8 mouse cellular contexts compared by ENCODE assay signal in genomic region chr8:75110093-75110492, GRCm38 (mm10). TPM values are rescaled to one million over a fixed set of nuclear protein-coding genes. Genes with fewer than 3 reads are reported as not detected.
DNase-seq lines count a peak whose midpoint lies in the region; ATAC-seq and TF ChIP-seq lines count a peak whose summit lies in the region.

No protein-coding gene starts in this region.

- peak overlapping the region; percentile 76 for H3K4me2 ChIP-seq in forebrain, postnatal 0 days (ENCODE audit: low read depth)
- H3K4me2 ChIP-seq in liver, embryonic 16.5 days (ENCODE audit: low read depth, low read length) = peak overlapping the region; percentile 65

- 0 out of 2 replicates have a peak, but pooled peaks cover 5% of the 10 kb centered on the region for H3K4me1 ChIP-seq in kidney, adult 2 months (ENCODE audit: control insufficient read depth, insufficient read depth, low read length)
- peaks cover 4 to 19% of the 10 kb centered on the region in 2 experiments; a peak in 2 of 4 replicates for H3K4me1 ChIP-seq in MEL (ENCODE audit: control insufficient read depth in 1 of 2, insufficient read depth in 2 of 2, low read length in 2 of 2)
- peaks cover 7% of the 10 kb centered on the region; the same call in 1 of the 2 replicates for H3K4me1 ChIP-seq in forebrain, postnatal 0 days (ENCODE audit: insufficient read depth)
- H3K4me1 ChIP-seq in liver, embryonic 16.5 days (ENCODE audit: control insufficient read depth, low read depth, low read length) = peaks cover 18% of the 10 kb centered on the region

- H3K79me2 ChIP-seq in MEL (ENCODE audit: control insufficient read depth, insufficient read depth, low read length, poor library complexity) = peaks cover 41% of the 10 kb centered on the region

- no peaks in the 10 kb centered on the region for H3K27me3 ChIP-seq in kidney, adult 2 months (replicated peaks; ENCODE audit: control insufficient read depth, insufficient read depth, low read length)
- H3K27me3 ChIP-seq in MEL (ENCODE audit: control insufficient read depth in 1 of 2, insufficient read depth in 2 of 2, low read length in 2 of 2) = no peaks in the 10 kb centered on the region
- H3K27me3 ChIP-seq in forebrain, postnatal 0 days (ENCODE audit: insufficient read depth, low read length) = no peaks in the 10 kb centered on the region
- no peaks in the 10 kb centered on the region for H3K27me3 ChIP-seq in liver, embryonic 16.5 days (ENCODE audit: control insufficient read depth, insufficient read depth, low read depth, low read length)

- no peaks in the 10 kb centered on the region for H3K9me3 ChIP-seq in MEL (replicated peaks; ENCODE audit: insufficient read depth, low read length)
- H3K9me3 ChIP-seq in forebrain, postnatal 0 days (ENCODE audit: low read length) = no peaks in the 10 kb centered on the region
- no peaks in the 10 kb centered on the region for H3K9me3 ChIP-seq in liver, embryonic 16.5 days (replicated peaks; ENCODE audit: control insufficient read depth, low read length)

- no peak for TF ChIP-seq RAD21 in MEL (IDR thresholded peaks at IDR 0.05; ENCODE audit: low read depth, low read length)

- no peaks in the 10 kb centered on the region for H3K36me3 ChIP-seq in kidney, adult 2 months (ENCODE audit: control insufficient read depth, insufficient read depth, low read length)
- H3K36me3 ChIP-seq in MEL (ENCODE audit: control insufficient read depth in 1 of 2, insufficient read depth in 2 of 2, low read length in 2 of 2) = peaks cover 20 to 29% of the 10 kb centered on the region in 2 experiments
- peaks cover 11% of the 10 kb centered on the region; the same call in 1 of the 2 replicates for H3K36me3 ChIP-seq in forebrain, postnatal 0 days (ENCODE audit: insufficient read depth)
- peaks cover 38% of the 10 kb centered on the region for H3K36me3 ChIP-seq in liver, embryonic 16.5 days (ENCODE audit: control insufficient read depth, insufficient read depth)

- TF ChIP-seq EP300 in MEL (IDR thresholded peaks at IDR 0.05; ENCODE audit: low read depth in 1 of 2, low read length in 2 of 2) = no peak

- no peak overlapping the region for H3K27ac ChIP-seq in kidney, adult 2 months (ENCODE audit: insufficient read depth, low read depth, low read length)
- peak overlapping the region; percentile 59 for H3K27ac ChIP-seq in MEL (ENCODE audit: control insufficient read depth, low read depth, low read length)
- H3K27ac ChIP-seq in forebrain, postnatal 0 days (ENCODE audit: low read depth, low read length) = no peak overlapping the region
- peak overlapping the region; percentile 37; the same call in 1 of the 2 replicates for H3K27ac ChIP-seq in liver, embryonic 16.5 days (ENCODE audit: low read length)

- no peak for TF ChIP-seq CTCF in kidney, adult 2 months (conservative IDR thresholded peaks at IDR 0.05; ENCODE audit: insufficient read depth, insufficient read length, low read depth, low read length)
- TF ChIP-seq CTCF in MEL (IDR thresholded peaks at IDR 0.05 in 2 of 3, conservative IDR thresholded peaks at IDR 0.05 in 1 of 3; ENCODE audit: control insufficient read depth in 1 of 3, insufficient read depth in 1 of 3, low read depth in 2 of 3, low read length in 3 of 3, poor library complexity in 1 of 3, severe bottlenecking in 1 of 3) = no peak
- TF ChIP-seq CTCF in forebrain, postnatal 0 days (IDR thresholded peaks at IDR 0.05; ENCODE audit: low read depth) = no peak

- DNase-seq in kidney, adult 2 months = no peak
- DNase-seq in kidney, adult 18-20 months = no peak
- peak; percentile 50 for DNase-seq in MEL (ENCODE audit: low read depth, low spot score)
- DNase-seq in forebrain, postnatal 0 days = no peak
- DNase-seq in right cerebral cortex, adult 18-20 months = no peak
- no peak for DNase-seq in urinary bladder, postnatal 4 days (ENCODE audit: low spot score in 2 of 2)
- no peak for DNase-seq in frontal cortex, postnatal 36 days (ENCODE audit: low spot score in 2 of 2)

- peak overlapping the region; percentile 92 for H3K9ac ChIP-seq in MEL (ENCODE audit: control insufficient read depth, low read depth, low read length, poor library complexity, severe bottlenecking)
- H3K9ac ChIP-seq in forebrain, postnatal 0 days = peak overlapping the region; percentile 37
- peak overlapping the region; percentile 76 for H3K9ac ChIP-seq in liver, embryonic 16.5 days (ENCODE audit: low read depth, low read length)

- TF ChIP-seq POLR2A in kidney, adult 2 months (IDR thresholded peaks at IDR 0.05; ENCODE audit: low read depth, low read length) = no peak
- no peak for TF ChIP-seq POLR2A in MEL (IDR thresholded peaks at IDR 0.05; ENCODE audit: control insufficient read depth in 1 of 2, insufficient read depth in 1 of 2, low read depth in 1 of 2, low read length in 2 of 2, poor library complexity in 1 of 2)

- H3K4me3 ChIP-seq in kidney, adult 2 months (ENCODE audit: insufficient read depth, low read depth, low read length) = peak overlapping the region; percentile 62; the same call in 1 of the 2 replicates
- H3K4me3 ChIP-seq in MEL (ENCODE audit: control insufficient read depth in 1 of 2, insufficient read depth in 1 of 2, low read depth in 2 of 2, low read length in 2 of 2) = peak overlapping the region; percentile 71 to 72
- H3K4me3 ChIP-seq in forebrain, postnatal 0 days (ENCODE audit: low read depth, low read length) = peak overlapping the region; percentile 67
- peak overlapping the region; percentile 82 for H3K4me3 ChIP-seq in liver, embryonic 16.5 days (ENCODE audit: low read depth, low read length)

- no peak for ATAC-seq in forebrain, postnatal 0 days
- ATAC-seq in liver, embryonic 16.5 days (ENCODE audit: low read depth) = no peak

- 11% methylated on average over 13 of the region's 13 CpGs for WGBS in kidney, adult 2 months
- WGBS in forebrain, postnatal 0 days = 20% methylated on average over 13 of the region's 13 CpGs
- WGBS in liver, embryonic 16.5 days (ENCODE audit: insufficient replicate concordance) = 7% methylated on average over 13 of the region's 13 CpGs

TF ChIP-seq in MEL, 35 proteins besides CTCF, POLR2A, EP300 and RAD21:
- TF ChIP-seq SMC3 (IDR thresholded peaks at IDR 0.05; ENCODE audit: low read depth, low read length) = no peak

RNA-seq across cellular contexts. Expression of gene Mcm5, which starts 0.7 kb away (rescaled TPM):
- 5.7 and 6.0 TPM in 2 replicates for polyA plus RNA-seq in kidney, adult 2 months (2012; rRNA removed)
- total RNA-seq in MEL (2012; rRNA removed) = 355 and 397 TPM in 2 replicates
- polyA plus RNA-seq in MEL (2012; ENCODE audit: insufficient read depth in 1 of 2, insufficient read length in 2 of 2, low read depth in 1 of 2, low replicate concordance in 2 of 2, missing spikeins in 1 of 2) = 100 to 1,000 TPM in 1 of 2 experiments, not detected in 1; 459 TPM
- total RNA-seq in forebrain, postnatal 0 days (2014; rRNA removed) = 20.3 and 22.2 TPM in 2 replicates
- 18.3 and 19.0 TPM in 2 replicates for polyA plus RNA-seq in forebrain, postnatal 0 days (2015; fragmentation: Nextera tagmentation; extraction: Ambion mirVana)
- 130 and 137 TPM in 2 replicates for polyA plus RNA-seq in liver, embryonic 16.5 days (2015; fragmentation: Nextera tagmentation; extraction: Ambion mirVana)

RNA-seq across cellular contexts. Expression of gene Hmox1, which starts 16.7 kb away (rescaled TPM):
- polyA plus RNA-seq in kidney, adult 2 months (2012; rRNA removed) = 22.5 and 25.7 TPM in 2 replicates
- 11.1 and 29.9 TPM in 2 replicates for total RNA-seq in MEL (2012; rRNA removed)
- 10 to 100 TPM in 1 of 2 experiments, not detected in 1; 72.4 TPM for polyA plus RNA-seq in MEL (2012; ENCODE audit: insufficient read depth in 1 of 2, insufficient read length in 2 of 2, low read depth in 1 of 2, low replicate concordance in 2 of 2, missing spikeins in 1 of 2)
- total RNA-seq in forebrain, postnatal 0 days (2014; rRNA removed) = 8.7 and 10.5 TPM in 2 replicates
- 13.3 and 14.4 TPM in 2 replicates for polyA plus RNA-seq in forebrain, postnatal 0 days (2015; fragmentation: Nextera tagmentation; extraction: Ambion mirVana)
- 158 and 159 TPM in 2 replicates for polyA plus RNA-seq in liver, embryonic 16.5 days (2015; fragmentation: Nextera tagmentation; extraction: Ambion mirVana)

Comparison
In these comparisons a context has a peak if more than half of its experiments do, and no peak if none do; other contexts are left out.
1. H3K27ac ChIP-seq: peak in MEL (single experiment) and liver, embryonic 16.5 days (single experiment); none in kidney, adult 2 months (single experiment) and forebrain, postnatal 0 days (single experiment).
2. H3K9ac ChIP-seq: peak in every context shown above with its lines; median percentile 92 in MEL; 76 in liver, embryonic 16.5 days; 37 in forebrain, postnatal 0 days.
3. Peak in every context shown above with its lines, with median percentiles within 50 percentile points of each other: H3K4me3 ChIP-seq.